Mouse (Mus musculus) gastrocnemius, adult 2 months (tissue): Measurements from ENCODE around the gene Nmur1. TPM values are rescaled to one million over a fixed set of nuclear protein-coding genes. Genes with fewer than 3 reads are reported as not detected.

ENCODE experiments used
- DNase-seq: peaks from one replicate; pipeline ENCODE4 v3.0.0; 2022
- H3K27ac ChIP-seq: fragments of 200-600 bp; 2 replicates; pipeline ENCODE4 v1.8.1; 2022; ENCODE audit warnings: mild to moderate bottlenecking
- H3K4me3 ChIP-seq: fragments of 200-600 bp; 2 replicates; pipeline ENCODE4 v1.8.1; 2022; ENCODE audit warnings: mild to moderate bottlenecking, moderate library complexity
- CTCF ChIP-seq: fragments of 200-600 bp; IDR thresholded peaks from 2 replicates; pipeline ENCODE4 v1.8.1; 2022; ENCODE audit warnings: antibody characterized with exemption, mild to moderate bottlenecking, moderate library complexity
- intact Hi-C: fragments of 180-260 bp; cut with DNase I; formaldehyde crosslinking; loops from one replicate; pipeline ENCODE4 v1.15.1; 2025
- total RNA-seq, 2 experiments: library from RNA; stranded (reverse); gene quantifications; 2 replicates each; pipeline ENCODE4 v1.2.3; 2021

Nmur1 gene
- total RNA-seq, 2 experiments from 2014 or later, result not detected

DNA sequence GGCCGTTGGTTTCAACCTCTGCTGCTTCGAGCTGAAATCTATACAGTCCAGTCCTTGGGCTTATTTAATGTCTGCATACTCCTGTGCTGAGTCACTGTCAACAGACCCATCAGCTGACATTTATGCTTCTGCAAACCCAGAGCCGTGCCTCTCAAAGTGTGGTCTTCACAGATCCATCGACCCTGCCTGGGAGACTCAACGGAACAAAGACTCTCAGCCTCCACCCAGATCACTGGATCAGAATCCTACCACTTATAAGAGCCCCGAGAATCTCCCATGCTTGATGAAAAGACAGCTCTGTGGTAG is 11.9 kb upstream of the Nmur1 start:
- H3K27ac ChIP-seq, result peak overlapping the region; percentile 54
- DNase-seq, result no peak
- no peak for TF ChIP-seq CTCF
- intact Hi-C loops, result no loop called here
- no peak overlapping the region for H3K4me3 ChIP-seq

DNA sequence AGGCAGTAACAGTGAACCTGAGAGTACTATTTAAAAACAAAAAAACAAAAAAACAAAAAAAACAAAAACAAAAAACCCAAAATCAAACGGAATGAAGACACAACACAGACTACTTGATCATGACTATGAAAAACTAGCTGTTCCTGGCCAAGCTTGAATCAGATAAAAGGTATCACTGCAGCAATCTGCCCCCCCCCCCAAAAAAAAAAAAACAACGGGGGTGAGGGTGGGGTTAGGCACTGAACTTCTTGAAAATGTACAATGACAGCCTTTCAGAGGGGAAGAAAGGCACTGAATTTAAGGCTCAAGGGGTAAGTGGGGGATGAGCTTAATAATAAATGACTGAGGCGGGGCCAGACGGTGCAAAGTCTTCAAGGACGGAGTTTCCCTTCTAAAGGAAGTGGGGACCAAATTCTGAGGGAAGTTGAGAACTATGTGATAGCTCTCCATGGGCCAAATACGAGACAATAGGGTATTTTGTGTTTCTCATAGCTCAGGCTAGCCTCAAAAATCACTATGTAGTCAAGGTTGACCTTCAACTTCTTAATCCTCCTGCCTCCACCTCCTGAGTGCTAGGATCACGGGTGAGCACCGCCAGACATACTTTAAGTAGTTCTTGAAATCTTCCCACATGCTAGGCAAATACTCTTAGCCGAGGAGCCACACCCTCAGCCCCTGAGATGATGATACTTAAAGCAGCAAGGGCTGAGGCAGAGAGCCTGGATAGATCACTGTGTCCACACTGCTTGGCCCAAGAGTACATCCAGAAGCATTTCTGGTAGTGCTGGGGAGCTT is 11.4 kb upstream of the Nmur1 start:
- H3K4me3 ChIP-seq, result no peak overlapping the region
- intact Hi-C loops, result no loop called here
- TF ChIP-seq CTCF, result no peak
- no peak for DNase-seq
- H3K27ac ChIP-seq, result peak overlapping the region; percentile 99

DNA sequence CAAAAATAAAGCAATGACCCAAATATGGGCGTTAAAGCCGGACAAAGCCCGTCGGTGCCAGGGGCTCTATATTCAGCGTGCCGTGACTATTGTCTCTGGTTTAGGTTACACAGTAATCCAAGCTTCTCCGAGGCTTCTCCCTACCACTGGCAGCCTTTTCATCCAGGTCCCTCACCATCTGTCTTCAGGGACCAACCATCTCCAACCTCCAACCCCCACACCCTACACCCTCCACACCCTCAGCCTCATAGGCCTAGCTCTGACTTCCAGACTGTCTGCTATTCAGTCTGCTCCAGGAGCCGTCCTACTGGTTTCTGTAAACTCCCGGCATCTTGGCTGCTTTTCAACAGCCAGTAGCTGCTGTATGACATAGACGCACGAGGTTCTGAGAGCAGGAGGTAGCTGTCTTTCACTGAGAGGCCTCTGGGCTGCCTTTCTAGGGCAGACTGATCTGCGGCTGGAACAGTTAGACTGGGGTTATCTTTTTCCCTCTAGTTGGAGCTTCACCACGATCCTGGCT is 9.3 kb upstream of the Nmur1 start:
- peak overlapping the region; percentile 99 for H3K27ac ChIP-seq
- no peak for TF ChIP-seq CTCF
- intact Hi-C loops, result no loop called here
- DNase-seq, result peak; percentile 69
- peak overlapping the region; percentile 80 for H3K4me3 ChIP-seq

DNA sequence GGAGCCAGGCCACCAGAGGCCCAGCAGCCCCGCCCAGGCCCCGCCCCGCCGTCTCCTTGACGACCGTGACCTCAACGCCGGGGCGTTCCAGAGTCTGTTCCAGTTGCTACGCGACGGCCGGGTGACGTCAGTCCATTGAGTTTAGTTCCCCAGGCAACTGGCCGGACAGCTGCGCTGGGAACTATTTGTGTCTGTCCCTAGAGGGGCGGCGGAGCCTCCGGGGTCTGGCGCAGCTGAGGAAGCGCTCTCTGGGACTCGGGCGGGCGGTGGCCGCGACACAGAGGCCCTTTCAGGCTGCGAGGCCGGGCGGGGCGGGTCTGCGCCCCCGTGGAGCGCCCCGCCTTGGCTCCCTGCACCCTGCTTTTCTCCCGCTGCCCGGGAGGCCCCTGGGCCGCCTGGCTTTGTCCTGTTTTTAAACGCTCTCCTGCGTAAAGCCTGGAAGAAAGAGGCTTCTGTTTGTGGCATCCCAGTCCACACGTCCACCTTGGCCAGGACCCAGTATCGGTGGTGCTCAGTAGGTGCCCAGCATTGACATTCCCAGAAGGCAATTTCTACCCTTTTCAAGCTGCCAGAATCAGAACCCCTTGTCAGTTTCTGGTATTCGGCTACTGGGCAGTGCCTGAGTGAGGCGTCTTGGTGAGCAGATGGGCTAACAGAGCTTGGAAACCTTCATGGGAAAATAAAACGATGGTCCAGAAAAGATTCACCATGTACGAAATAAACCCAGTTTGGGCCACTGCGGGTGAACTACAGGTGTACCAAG is 8.6 kb upstream of the Nmur1 start:
- H3K4me3 ChIP-seq, result peak overlapping the region; percentile 80
- intact Hi-C loops, result no loop called here
- TF ChIP-seq CTCF, result no peak

DNA sequence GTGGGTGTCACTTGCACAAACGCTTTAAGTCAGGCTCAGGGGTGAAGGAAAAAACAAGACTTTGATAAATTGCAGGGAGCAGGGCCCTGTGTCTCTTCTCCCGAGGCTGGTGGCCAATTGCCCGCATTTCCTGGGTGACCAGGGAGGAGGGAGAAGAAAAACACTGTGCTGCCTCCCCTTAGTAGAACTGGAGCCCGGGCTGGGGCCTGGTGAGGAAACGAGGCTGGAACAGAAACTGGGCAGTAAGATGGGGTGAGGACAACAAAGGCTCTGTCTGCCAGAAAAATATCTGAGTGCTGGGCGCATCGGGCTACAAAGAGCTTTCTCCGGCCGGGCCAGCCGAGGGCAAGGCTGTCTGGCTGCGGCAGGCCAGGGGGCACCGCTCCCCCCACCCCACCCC is 8.0 kb upstream of the Nmur1 start:
- intact Hi-C loops, result no loop called here
- peak overlapping the region; percentile 99 for H3K27ac ChIP-seq

More for the DNA sequence above, 8.6 kb upstream of the Nmur1 start:
- DNase-seq, result peak; percentile 99
- H3K27ac ChIP-seq, result peak overlapping the region; percentile 99

DNA sequence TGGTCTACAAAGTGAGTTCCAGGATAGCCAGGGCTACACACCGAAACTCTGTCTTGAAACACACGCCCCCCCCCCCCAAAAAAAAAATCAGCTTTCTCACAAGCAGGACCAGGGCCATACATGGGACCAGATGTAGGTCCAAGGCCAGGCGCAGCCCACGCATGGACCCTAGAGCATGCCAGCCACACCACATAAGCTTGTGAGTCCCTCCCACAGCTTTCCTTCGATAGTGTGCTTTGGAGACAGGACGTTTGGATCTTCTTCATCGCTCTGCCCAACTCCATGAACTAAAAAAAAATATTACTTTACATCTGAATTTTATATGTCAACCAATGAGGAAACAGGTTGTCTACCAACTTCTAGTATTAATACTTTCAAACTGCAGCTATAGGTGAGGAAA is 7.3 kb upstream of the Nmur1 start:
- intact Hi-C loops, result no loop called here
- peak overlapping the region; percentile 99 for H3K27ac ChIP-seq

More for the DNA sequence above, 8.0 kb upstream of the Nmur1 start:
- DNase-seq, result peak; percentile 82
- no peak for TF ChIP-seq CTCF
- H3K4me3 ChIP-seq, result peak overlapping the region; percentile 80

DNA sequence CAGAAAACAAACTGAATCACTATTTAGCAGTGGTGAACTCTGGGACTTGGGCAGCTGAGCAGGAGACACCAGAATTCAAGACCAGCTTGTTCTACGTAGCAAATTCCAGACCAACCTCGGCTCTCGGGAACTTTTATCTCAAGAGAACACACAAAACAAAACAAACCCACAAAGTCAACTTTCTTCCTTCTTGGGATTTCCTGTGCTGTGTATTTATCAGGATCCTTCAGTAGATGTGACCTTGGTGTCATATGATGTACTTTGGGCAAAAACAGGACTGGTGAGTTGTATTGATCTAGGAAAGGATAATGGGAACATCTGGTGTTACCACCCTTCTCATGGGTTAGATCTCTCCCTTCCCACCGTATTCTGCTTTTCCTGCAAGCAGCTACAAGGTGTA is 6.8 kb upstream of the Nmur1 start:
- DNase-seq, result no peak
- intact Hi-C loops, result no loop called here
- no peak for TF ChIP-seq CTCF
- Histone ChIP-seq H3K4me3 (no peak overlapping the region), H3K27ac (peak overlapping the region; percentile 99)

More for the DNA sequence above, 7.3 kb upstream of the Nmur1 start:
- DNase-seq, result no peak
- TF ChIP-seq CTCF, result no peak
- H3K4me3 ChIP-seq, result no peak overlapping the region

DNA sequence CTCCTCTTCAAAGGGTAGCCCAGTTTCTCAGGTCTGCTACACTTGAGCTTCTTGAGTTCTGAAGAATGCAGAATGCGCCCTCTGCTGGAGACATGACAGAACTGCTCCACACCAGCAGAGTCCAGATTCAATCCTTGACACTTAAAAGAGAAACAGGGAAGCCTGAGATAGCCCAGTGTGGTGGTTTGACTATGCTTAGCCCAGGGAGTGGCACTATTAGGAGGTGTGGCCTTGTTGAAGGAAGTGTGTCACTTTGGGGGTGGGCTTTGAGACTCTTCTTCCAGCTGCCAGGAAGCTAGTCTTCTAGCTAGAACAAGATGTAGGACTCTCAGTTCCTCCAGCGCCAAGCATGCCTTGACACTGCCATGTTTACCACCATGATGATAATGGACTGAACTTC is 4.0 kb upstream of the Nmur1 start:
- peak; percentile 95 for TF ChIP-seq CTCF
- Histone ChIP-seq H3K4me3 (no peak overlapping the region), H3K27ac (no peak overlapping the region)
- intact Hi-C loops, result loop anchor here (2.0 kb wide), 1 partner anchor 57 kb away; no protein-coding TSS in a partner anchor
- peak; percentile 74 for DNase-seq

DNA sequence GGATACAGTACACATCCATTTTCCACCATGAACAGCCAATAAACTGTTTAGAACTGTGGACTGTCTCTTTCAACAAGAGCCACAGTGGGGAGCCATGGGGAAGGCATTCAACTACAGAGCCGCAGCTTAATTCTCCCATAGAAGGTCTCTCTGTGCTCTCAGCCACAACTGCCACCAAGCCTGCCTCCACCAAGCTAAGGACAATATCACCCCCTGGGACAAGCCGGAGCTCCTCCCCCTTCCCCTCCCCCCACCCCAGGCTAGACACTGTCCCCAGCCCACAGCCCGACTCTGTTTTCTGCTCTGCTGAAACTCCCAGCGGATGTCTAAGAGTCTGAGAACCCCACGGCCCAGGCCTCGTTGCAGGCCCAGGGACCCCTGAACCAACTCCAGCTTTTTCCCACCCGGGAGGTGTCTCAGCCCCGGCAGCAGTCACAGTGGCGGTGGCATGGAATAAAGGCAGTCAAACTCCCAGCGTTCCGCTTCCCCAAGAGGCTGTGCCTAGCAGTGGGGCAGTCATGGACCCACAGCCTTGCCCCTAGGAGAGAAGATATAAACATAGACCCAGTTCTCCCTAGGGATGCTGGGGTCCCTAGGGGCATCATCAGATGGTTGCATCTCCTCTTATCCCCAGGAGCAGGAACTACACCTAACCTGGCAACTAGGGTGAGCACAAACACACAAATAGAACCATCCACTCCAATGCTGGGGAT is 1.0 kb downstream of the Nmur1 start:
- no peak overlapping the region for H3K27ac ChIP-seq
- no peak for TF ChIP-seq CTCF

DNA sequence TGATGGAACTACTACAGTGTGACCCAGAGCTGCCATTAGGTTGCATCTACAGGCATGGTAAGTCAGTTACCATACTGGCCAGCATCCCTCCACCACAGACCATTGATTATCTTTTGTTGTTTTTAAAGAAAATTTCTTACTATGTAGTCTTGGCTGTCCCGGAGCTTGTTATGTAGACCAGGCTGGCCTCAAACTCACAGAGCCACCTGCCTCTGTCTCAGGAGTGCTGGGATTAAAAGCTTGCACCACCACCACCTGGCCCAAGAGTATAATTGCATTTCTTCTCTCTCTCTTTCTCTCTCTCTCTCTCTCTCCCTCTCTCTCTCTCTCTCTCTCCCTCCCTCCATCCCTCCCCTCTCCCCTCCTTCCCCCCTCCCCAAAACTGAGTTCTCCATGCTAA is 1.7 kb downstream of the Nmur1 start:
- no peak overlapping the region for H3K27ac ChIP-seq
- TF ChIP-seq CTCF, result no peak

More for the DNA sequence above, 1.0 kb downstream of the Nmur1 start:
- intact Hi-C loops, result no loop called here
- no peak for DNase-seq
- H3K4me3 ChIP-seq, result no peak overlapping the region

DNA sequence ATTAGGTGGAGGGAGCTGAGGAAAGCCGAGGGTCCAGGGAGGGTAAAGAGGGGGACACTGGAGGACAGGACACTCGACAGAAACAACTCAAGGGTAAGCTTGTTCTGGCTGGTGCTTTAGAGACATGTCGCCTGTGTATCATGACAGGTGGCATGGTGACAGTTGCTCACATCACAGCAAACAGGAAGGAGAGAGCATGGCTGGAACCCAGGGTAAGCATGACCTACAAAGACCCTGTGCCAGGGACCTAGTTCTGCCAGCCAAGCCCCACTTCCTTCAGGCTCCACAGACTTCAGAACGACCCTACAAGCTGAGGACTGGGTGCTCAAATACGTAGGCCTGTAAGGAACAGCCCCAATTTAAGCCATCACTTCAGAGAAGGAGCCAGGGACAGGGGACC is 2.1 kb downstream of the Nmur1 start:
- Histone ChIP-seq H3K27ac (no peak overlapping the region), H3K4me3 (no peak overlapping the region)
- DNase-seq, result no peak
- intact Hi-C loops, result no loop called here
- no peak for TF ChIP-seq CTCF

More for the DNA sequence above, 1.7 kb downstream of the Nmur1 start:
- no peak for DNase-seq
- intact Hi-C loops, result no loop called here
- no peak overlapping the region for H3K4me3 ChIP-seq

DNA sequence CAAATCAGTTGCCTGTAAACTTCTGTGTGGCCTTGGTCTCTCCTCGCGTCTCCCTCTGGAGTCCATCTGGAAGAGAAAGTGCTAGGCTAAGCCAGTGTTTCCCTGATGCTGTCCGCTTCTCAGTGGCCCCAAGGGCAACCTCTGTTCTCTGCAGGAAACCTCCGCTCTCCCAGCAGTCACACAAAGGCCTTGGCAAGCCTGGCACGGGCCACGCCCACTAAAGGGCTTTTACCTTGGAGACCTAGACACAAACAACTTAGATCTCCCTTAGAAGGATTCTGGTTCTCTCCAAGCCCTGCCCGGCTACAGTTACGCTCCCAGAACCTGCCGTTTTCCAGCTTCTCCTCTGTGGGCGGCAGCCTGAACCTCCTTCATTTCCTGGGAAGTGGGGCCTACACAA is 5.0 kb downstream of the Nmur1 start:
- intact Hi-C loops, result no loop called here
- no peak for TF ChIP-seq CTCF
- peak; percentile 42 for DNase-seq
- Histone ChIP-seq H3K27ac (peak overlapping the region; percentile 51), H3K4me3 (no peak overlapping the region)

DNA sequence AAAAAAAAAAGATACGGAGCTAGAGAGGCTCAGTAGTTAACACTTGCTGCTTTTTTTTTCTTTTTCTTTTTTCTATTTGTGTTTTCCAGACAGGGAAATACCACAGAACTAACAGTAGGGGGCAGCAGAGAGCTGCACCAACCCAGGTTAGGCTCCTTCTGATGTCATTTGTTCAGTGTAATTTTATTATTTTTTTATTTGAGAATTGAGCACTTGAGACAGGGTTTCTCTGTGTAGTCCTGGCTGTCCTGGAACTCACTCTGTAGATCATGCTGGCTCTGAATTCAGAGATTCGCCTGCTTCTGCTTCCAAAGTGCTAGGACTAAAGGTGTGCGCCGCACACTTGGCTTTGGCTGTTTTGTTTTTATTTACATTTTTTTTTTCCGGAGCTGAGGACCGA is 9.7 kb downstream of the Nmur1 start:
- TF ChIP-seq CTCF, result peak; percentile 57
- Histone ChIP-seq H3K27ac (no peak overlapping the region), H3K4me3 (no peak overlapping the region)
- intact Hi-C loops, result no loop called here
- no peak for DNase-seq
